Mouse (Mus musculus): ENCODE results near the gene Hist1h2ai. TPM values are rescaled to one million over a fixed set of nuclear protein-coding genes. Genes with fewer than 3 reads are reported as not detected.
"Not testable (repeated sequence)": the region's sequence is repeated elsewhere in the genome, so short reads cannot be mapped to it uniquely, and the experiment has no call there.

Gene Hist1h2ai
- polyA plus RNA-seq, 1 experiment from 2014 or later: 14.4 TPM

DNA sequence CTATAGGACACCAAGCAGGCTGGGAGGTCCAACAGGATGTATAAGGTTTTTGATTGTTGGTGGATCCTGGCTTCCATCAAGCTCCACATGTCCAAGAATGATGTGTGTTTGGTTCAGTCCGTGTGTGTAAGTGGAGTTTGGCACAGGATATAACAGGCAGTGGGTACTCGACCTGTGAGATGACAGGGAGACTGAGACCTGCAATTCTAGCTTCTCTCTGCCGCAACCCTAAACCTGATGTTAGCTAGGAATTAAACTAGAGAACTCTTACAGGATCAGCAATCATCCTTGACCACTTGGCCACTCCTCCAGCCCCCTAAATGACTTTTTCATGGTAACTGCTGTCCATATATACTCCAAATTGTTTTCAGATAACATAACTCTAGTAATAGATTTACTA, 36.1 kb downstream of the Hist1h2ai start:
- Histone ChIP-seq H3K4me3 (ENCODE audit: low read depth, low read length) (no peak overlapping the region), H3K27ac (replicated peaks) (no peak overlapping the region), H3K4me2 (replicated peaks; ENCODE audit: low read depth) (peak overlapping the region; percentile 66), H3K9ac (ENCODE audit: low read length) (0 out of 2 replicates have a peak overlapping the region, but pooled peaks have one; percentile 8), H3K27me3 (ENCODE audit: control insufficient read depth, insufficient read depth, low read length) (no peaks in the 10 kb centered on the region), H3K4me1 (replicated peaks; ENCODE audit: control insufficient read depth, insufficient read depth) (no peaks in the 10 kb centered on the region), H3K9me3 (ENCODE audit: control insufficient read depth, low read length) (no peaks in the 10 kb centered on the region), H3K36me3 (ENCODE audit: control insufficient read depth, insufficient read depth, low read length) (no peaks in the 10 kb centered on the region)
- no peak for DNase-seq (ENCODE audit: low spot score)
- ATAC-seq (ENCODE audit: low FRiP score, low TSS enrichment): no peak
- no peak for TF ChIP-seq EP300 (optimal IDR thresholded peaks at IDR 0.05)
- TF ChIP-seq CTCF (IDR thresholded peaks at IDR 0.05; ENCODE audit: low read depth): no peak
- 25% methylated on average over 3 of the region's 3 CpGs for WGBS

GRCm38 (mm10) chr13:21753051-21753523, 36.9 kb downstream of the Hist1h2ai start:
- WGBS: 1% methylated on average over 10 of the region's 10 CpGs
- TF ChIP-seq CTCF (IDR thresholded peaks at IDR 0.05; ENCODE audit: low read depth) (no peak), EP300 (optimal IDR thresholded peaks at IDR 0.05) (no peak)
- H3K36me3 ChIP-seq (ENCODE audit: control insufficient read depth, insufficient read depth, low read length): no peaks in the 10 kb centered on the region
- H3K9ac ChIP-seq (ENCODE audit: low read length): peak overlapping the region; percentile 49
- no peaks in the 10 kb centered on the region for H3K27me3 ChIP-seq (ENCODE audit: control insufficient read depth, insufficient read depth, low read length)
- H3K4me3 ChIP-seq (ENCODE audit: low read depth, low read length): peak overlapping the region; percentile 43
- H3K9me3 ChIP-seq (ENCODE audit: control insufficient read depth, low read length): no peaks in the 10 kb centered on the region
- no peaks in the 10 kb centered on the region for H3K4me1 ChIP-seq (replicated peaks; ENCODE audit: control insufficient read depth, insufficient read depth)
- H3K4me2 ChIP-seq (replicated peaks; ENCODE audit: low read depth): peak overlapping the region; percentile 66
- ATAC-seq (ENCODE audit: low FRiP score, low TSS enrichment) (no peak), DNase-seq (ENCODE audit: low spot score) (no peak)
- H3K27ac ChIP-seq (replicated peaks): peak overlapping the region; percentile 91

DNA sequence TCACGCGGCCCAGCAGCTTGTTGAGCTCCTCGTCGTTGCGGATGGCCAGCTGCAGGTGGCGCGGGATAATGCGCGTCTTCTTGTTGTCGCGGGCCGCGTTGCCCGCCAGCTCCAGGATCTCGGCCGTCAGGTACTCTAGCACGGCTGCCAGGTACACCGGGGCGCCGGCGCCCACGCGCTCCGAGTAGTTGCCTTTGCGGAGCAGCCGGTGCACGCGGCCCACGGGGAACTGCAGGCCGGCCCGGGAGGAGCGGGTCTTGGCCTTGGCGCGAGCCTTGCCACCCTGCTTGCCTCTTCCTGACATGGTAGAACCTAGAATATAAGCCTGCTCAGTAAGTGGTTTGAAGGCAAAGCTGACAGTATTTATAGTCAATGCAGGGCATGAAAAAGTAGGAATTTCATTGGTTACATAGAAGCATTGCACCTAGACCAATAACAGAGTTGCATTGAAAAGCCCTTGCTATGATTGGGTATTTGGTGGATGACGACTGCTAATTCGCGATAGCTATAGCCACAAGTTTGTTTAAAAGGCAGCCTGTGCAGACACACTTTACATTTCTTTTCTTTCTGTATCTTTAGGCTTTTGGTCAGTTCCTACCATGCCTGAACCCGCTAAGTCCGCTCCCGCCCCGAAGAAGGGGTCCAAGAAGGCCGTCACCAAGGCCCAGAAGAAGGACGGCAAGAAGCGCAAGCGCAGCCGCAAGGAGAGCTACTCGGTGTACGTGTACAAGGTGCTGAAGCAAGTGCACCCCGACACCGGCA, 37.5 kb downstream of the Hist1h2ai start, which contains the start of the genes Hist1h2ak and Hist1h2bn:
TSS of gene Hist1h2ak (minus strand) at position 304 of the 762 bp plus-strand sequence.
TSS of gene Hist1h2bn (plus strand) at position 600 of the 762 bp plus-strand sequence.
- not testable (repeated sequence) for H3K36me3 ChIP-seq (ENCODE audit: control insufficient read depth, insufficient read depth, low read length); H3K9me3 ChIP-seq (ENCODE audit: control insufficient read depth, low read length); H3K27me3 ChIP-seq (ENCODE audit: control insufficient read depth, insufficient read depth, low read length); H3K4me1 ChIP-seq (replicated peaks; ENCODE audit: control insufficient read depth, insufficient read depth)
- peak within 1 kb of the TSS; percentile 66 for H3K4me2 ChIP-seq (replicated peaks; ENCODE audit: low read depth)
- peak within 1 kb of the TSS; percentile 55 for H3K9ac ChIP-seq (ENCODE audit: low read length)
- peak; percentile 50 for TF ChIP-seq CTCF (IDR thresholded peaks at IDR 0.05; ENCODE audit: low read depth)
- DNase-seq (ENCODE audit: low spot score) (peak; percentile 65), ATAC-seq (ENCODE audit: low FRiP score, low TSS enrichment) (peak; percentile 97)
- peak within 1 kb of the TSS; percentile 91 for H3K27ac ChIP-seq (replicated peaks)
- H3K4me3 ChIP-seq (ENCODE audit: low read depth, low read length): peak within 1 kb of the TSS; percentile 43
- WGBS: 0% methylated on average over 37 of the region's 50 CpGs

GRCm38 (mm10) chr13:21754294-21755001, 38.2 kb downstream of the Hist1h2ai start:
- not testable (repeated sequence) for ATAC-seq (ENCODE audit: low FRiP score, low TSS enrichment)
- peak; percentile 42 for DNase-seq (ENCODE audit: low spot score)

DNA sequence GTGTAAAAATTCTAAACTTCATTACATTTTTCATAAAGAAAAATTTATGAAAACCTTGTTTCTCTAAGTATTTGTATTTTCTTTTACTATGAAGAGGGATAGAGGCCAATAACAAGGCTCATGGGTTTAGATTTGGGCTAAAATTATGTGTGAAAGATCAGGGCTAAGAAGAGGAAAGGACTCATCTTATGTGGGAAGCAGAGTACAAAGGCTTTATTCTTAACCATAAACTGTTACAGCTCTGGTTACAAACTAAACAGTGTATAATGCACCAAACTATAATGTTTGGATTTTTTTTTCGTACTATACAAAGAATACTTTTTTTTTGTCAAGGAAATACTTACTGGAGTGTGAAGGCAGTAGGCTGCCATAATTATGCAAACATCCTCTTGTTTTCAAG, 39.5 kb downstream of the Hist1h2ai start:
- DNase-seq (ENCODE audit: low spot score) (no peak), ATAC-seq (ENCODE audit: low FRiP score, low TSS enrichment) (no peak)
- H3K27me3 ChIP-seq (ENCODE audit: control insufficient read depth, insufficient read depth, low read length): no peaks in the 10 kb centered on the region
- H3K9me3 ChIP-seq (ENCODE audit: control insufficient read depth, low read length): no peaks in the 10 kb centered on the region
- no peaks in the 10 kb centered on the region for H3K36me3 ChIP-seq (ENCODE audit: control insufficient read depth, insufficient read depth, low read length)
- H3K27ac ChIP-seq (replicated peaks): no peak overlapping the region
- TF ChIP-seq EP300 (optimal IDR thresholded peaks at IDR 0.05): no peak
- TF ChIP-seq CTCF (IDR thresholded peaks at IDR 0.05; ENCODE audit: low read depth): no peak
- H3K4me2 ChIP-seq (replicated peaks; ENCODE audit: low read depth): no peak overlapping the region
- 49% methylated on average over 1 of the region's 1 CpGs for WGBS
- H3K4me3 ChIP-seq (ENCODE audit: low read depth, low read length): no peak overlapping the region
- no peaks in the 10 kb centered on the region for H3K4me1 ChIP-seq (replicated peaks; ENCODE audit: control insufficient read depth, insufficient read depth)
- H3K9ac ChIP-seq (ENCODE audit: low read length): no peak overlapping the region

More at GRCm38 (mm10) chr13:21754294-21755001, 38.2 kb downstream of the Hist1h2ai start:
- peak overlapping the region; percentile 55; the same call in 1 of the 2 replicates for H3K9ac ChIP-seq (ENCODE audit: low read length)
- peak overlapping the region; percentile 66 for H3K4me2 ChIP-seq (replicated peaks; ENCODE audit: low read depth)
- H3K4me1 ChIP-seq (replicated peaks; ENCODE audit: control insufficient read depth, insufficient read depth); H3K27me3 ChIP-seq (ENCODE audit: control insufficient read depth, insufficient read depth, low read length); H3K9me3 ChIP-seq (ENCODE audit: control insufficient read depth, low read length); H3K36me3 ChIP-seq (ENCODE audit: control insufficient read depth, insufficient read depth, low read length): not testable (repeated sequence)
- WGBS: under 1% methylated on average over 18 of the region's 26 CpGs
- peak overlapping the region; percentile 91 for H3K27ac ChIP-seq (replicated peaks)
- H3K4me3 ChIP-seq (ENCODE audit: low read depth, low read length): peak overlapping the region; percentile 43

Small RNAs within 50 kb of the gene (microRNA-seq; reads per million reads assigned to microRNA genes)
- gene Gm44357 (not detected), gene Gm44367 (not detected), gene Gm44454 (not detected)

Other genes starting within 250 kb of the Hist1h2ai start
- gene Nkapl, start 247.9 kb upstream of the Hist1h2ai start, polyA plus RNA-seq (2015; fragmentation: Nextera tagmentation; extraction: Ambion mirVana): 2.4 and 2.7 TPM in 2 replicates
- 1.7 and 2.4 TPM in 2 replicates for gene Zkscan4, start 237.5 kb upstream of the Hist1h2ai start, polyA plus RNA-seq (2015; fragmentation: Nextera tagmentation; extraction: Ambion mirVana)
- not detected in 2 replicates for gene Gm10065, start 237.0 kb upstream of the Hist1h2ai start, polyA plus RNA-seq (2015; fragmentation: Nextera tagmentation; extraction: Ambion mirVana)
- gene AK157302, start 221.2 kb upstream of the Hist1h2ai start, polyA plus RNA-seq (2015; fragmentation: Nextera tagmentation; extraction: Ambion mirVana): 0.28 and 0.33 TPM in 2 replicates
- 12.3 and 12.9 TPM in 2 replicates for gene Gm11273, start 215.0 kb upstream of the Hist1h2ai start, polyA plus RNA-seq (2015; fragmentation: Nextera tagmentation; extraction: Ambion mirVana)
- 1.6 and 2.4 TPM in 2 replicates for gene Zkscan8, start 185.3 kb upstream of the Hist1h2ai start, polyA plus RNA-seq (2015; fragmentation: Nextera tagmentation; extraction: Ambion mirVana)
- gene Olfr1366, start 173.6 kb upstream of the Hist1h2ai start, polyA plus RNA-seq (2015; fragmentation: Nextera tagmentation; extraction: Ambion mirVana): 0.07 TPM in 2 replicates
- 0.04 TPM in 1 of 2 replicates, not detected in the other for gene Olfr1535, start 156.5 kb upstream of the Hist1h2ai start, polyA plus RNA-seq (2015; fragmentation: Nextera tagmentation; extraction: Ambion mirVana)
- not detected in 2 replicates for gene Olfr1364, start 134.7 kb upstream of the Hist1h2ai start, polyA plus RNA-seq (2015; fragmentation: Nextera tagmentation; extraction: Ambion mirVana)
- not detected in 2 replicates for gene Olfr1362, start 102.4 kb upstream of the Hist1h2ai start, polyA plus RNA-seq (2015; fragmentation: Nextera tagmentation; extraction: Ambion mirVana)
- gene Olfr11, start 73.9 kb upstream of the Hist1h2ai start, polyA plus RNA-seq (2015; fragmentation: Nextera tagmentation; extraction: Ambion mirVana): not detected in 2 replicates
- not detected in 2 replicates for gene Olfr1361, start 53.0 kb upstream of the Hist1h2ai start, polyA plus RNA-seq (2015; fragmentation: Nextera tagmentation; extraction: Ambion mirVana)
- not detected in 2 replicates for gene Olfr1360, start 39.0 kb upstream of the Hist1h2ai start, polyA plus RNA-seq (2015; fragmentation: Nextera tagmentation; extraction: Ambion mirVana)
- gene Olfr1359, start 18.3 kb upstream of the Hist1h2ai start, polyA plus RNA-seq (2015; fragmentation: Nextera tagmentation; extraction: Ambion mirVana): not detected in 2 replicates
- 0.85 and 1.5 TPM in 2 replicates for gene Hist1h2bl, start 279 bp upstream of the Hist1h2ai start, polyA plus RNA-seq (2015; fragmentation: Nextera tagmentation; extraction: Ambion mirVana)
- gene Hist1h3h, start 1.2 kb downstream of the Hist1h2ai start, polyA plus RNA-seq (2015; fragmentation: Nextera tagmentation; extraction: Ambion mirVana): 1.1 and 4.1 TPM in 2 replicates
- gene Hist1h2bm, start 5.6 kb downstream of the Hist1h2ai start, polyA plus RNA-seq (2015; fragmentation: Nextera tagmentation; extraction: Ambion mirVana): 0.56 and 1.0 TPM in 2 replicates
- gene Hist1h4j, start 18.6 kb downstream of the Hist1h2ai start, polyA plus RNA-seq (2015; fragmentation: Nextera tagmentation; extraction: Ambion mirVana): 0.18 and 0.92 TPM in 2 replicates
- 0.81 and 1.1 TPM in 2 replicates for gene Hist1h4k, start 34.1 kb downstream of the Hist1h2ai start, polyA plus RNA-seq (2015; fragmentation: Nextera tagmentation; extraction: Ambion mirVana)
- 7.3 and 19.3 TPM in 2 replicates for gene Hist1h2ak, start 37.4 kb downstream of the Hist1h2ai start, polyA plus RNA-seq (2015; fragmentation: Nextera tagmentation; extraction: Ambion mirVana)
- 0.73 and 2.2 TPM in 2 replicates for gene Hist1h2bn, start 37.7 kb downstream of the Hist1h2ai start, polyA plus RNA-seq (2015; fragmentation: Nextera tagmentation; extraction: Ambion mirVana)
- 4.3 and 10.5 TPM in 2 replicates for gene Hist1h1b, start 64.2 kb downstream of the Hist1h2ai start, polyA plus RNA-seq (2015; fragmentation: Nextera tagmentation; extraction: Ambion mirVana)
- gene Hist1h3i, start 66.9 kb downstream of the Hist1h2ai start, polyA plus RNA-seq (2015; fragmentation: Nextera tagmentation; extraction: Ambion mirVana): 31.2 and 44.3 TPM in 2 replicates
- 1.4 and 1.6 TPM in 2 replicates for gene Hist1h2an, start 70.8 kb downstream of the Hist1h2ai start, polyA plus RNA-seq (2015; fragmentation: Nextera tagmentation; extraction: Ambion mirVana)
- 0.54 and 2.0 TPM in 2 replicates for gene Hist1h2bp, start 71.0 kb downstream of the Hist1h2ai start, polyA plus RNA-seq (2015; fragmentation: Nextera tagmentation; extraction: Ambion mirVana)
- 7.7 and 9.9 TPM in 2 replicates for gene Hist1h2bq, start 93.8 kb downstream of the Hist1h2ai start, polyA plus RNA-seq (2015; fragmentation: Nextera tagmentation; extraction: Ambion mirVana)
- gene Hist1h2ao, start 94.0 kb downstream of the Hist1h2ai start, polyA plus RNA-seq (2015; fragmentation: Nextera tagmentation; extraction: Ambion mirVana): 0.95 and 1.1 TPM in 2 replicates
- gene Hist1h4m, start 95.3 kb downstream of the Hist1h2ai start, polyA plus RNA-seq (2015; fragmentation: Nextera tagmentation; extraction: Ambion mirVana): 1.1 TPM in 1 of 2 replicates, not detected in the other
- 4.0 and 4.6 TPM in 2 replicates for gene Hist1h4n, start 115.8 kb downstream of the Hist1h2ai start, polyA plus RNA-seq (2015; fragmentation: Nextera tagmentation; extraction: Ambion mirVana)
- 1,237 and 1,874 TPM in 2 replicates for gene Hist1h2ap, start 117.1 kb downstream of the Hist1h2ai start, polyA plus RNA-seq (2015; fragmentation: Nextera tagmentation; extraction: Ambion mirVana)
- 8.1 and 10.0 TPM in 2 replicates for gene Hist1h2br, start 117.3 kb downstream of the Hist1h2ai start, polyA plus RNA-seq (2015; fragmentation: Nextera tagmentation; extraction: Ambion mirVana)
- gene Zfp184, start 228.7 kb downstream of the Hist1h2ai start, polyA plus RNA-seq (2015; fragmentation: Nextera tagmentation; extraction: Ambion mirVana): 1.4 and 1.6 TPM in 2 replicates